Mouse (Mus musculus) erythroblast, embryonic 14.5 days (primary cell): ENCODE measurements at regions not wholly inside any gene's neighbourhood (a gene's known extent, or its start where the extent isn't known, plus 50 kb on each side); places are given as distances from the start of the nearest gene placed in this dataset.
"Not testable (repeated sequence)": the region's sequence is repeated elsewhere in the genome, so short reads cannot be mapped to it uniquely, and the experiment has no call there.

Source experiments
- GATA1 ChIP-seq: IDR thresholded peaks from 2 replicates; pipeline ENCODE4 v1.6.1; 2012; ENCODE audit warnings: low read length, inconsistent platforms, mixed read lengths
- TAL1 ChIP-seq: IDR thresholded peaks from 3 replicates; pipeline ENCODE4 v1.6.1; 2012; ENCODE audit warnings: low read length, inconsistent platforms, mixed read lengths

DNA sequence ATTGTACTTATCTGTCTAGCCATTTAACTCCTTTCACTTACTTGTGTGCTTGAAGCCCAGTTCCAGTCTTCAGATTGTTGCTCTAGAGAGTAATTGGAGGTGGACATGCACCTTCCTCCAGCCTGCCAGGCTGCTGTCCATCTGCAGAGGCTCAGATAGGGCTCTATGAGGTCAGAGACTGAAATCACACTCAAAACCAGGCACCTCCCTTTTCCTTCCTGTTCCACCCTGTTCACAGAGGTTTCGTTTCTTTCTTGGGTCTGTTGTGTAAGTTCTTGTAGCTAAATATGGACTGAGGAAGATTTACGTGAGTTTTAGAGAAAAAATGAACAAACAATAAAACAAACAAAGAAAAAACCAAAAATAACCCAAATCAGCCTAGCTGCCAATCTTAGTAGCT is 151.4 kb downstream of the Olfr693 start:
- not testable (repeated sequence) for TF ChIP-seq GATA1, TAL1
